Mouse (Mus musculus) testis, adult 2 months (tissue): Measurements from ENCODE around the gene Serinc3. TPM values are rescaled to one million over a fixed set of nuclear protein-coding genes. Genes with fewer than 3 reads are reported as not detected.

Experiments
- H3K27ac ChIP-seq: fragments of 200-500 bp; 2 replicates; pipeline ENCODE4 v1.5.1; 2012; ENCODE audit warnings: low read depth, low read length; ENCODE audit not compliant: control insufficient read depth, insufficient read depth
- H3K27me3 ChIP-seq: fragments of 200-500 bp; 2 replicates; pipeline ENCODE4 v1.6.1; 2012; ENCODE audit warnings: mild to moderate bottlenecking, low read length, moderate library complexity; ENCODE audit not compliant: control insufficient read depth, insufficient read depth
- H3K36me3 ChIP-seq: fragments of 200-500 bp; 2 replicates; pipeline ENCODE4 v1.6.1; 2012; ENCODE audit warnings: mild to moderate bottlenecking, low read length; ENCODE audit not compliant: control insufficient read depth, insufficient read depth
- H3K4me1 ChIP-seq: fragments of 200-500 bp; 2 replicates; pipeline ENCODE4 v1.6.1; 2012; ENCODE audit warnings: low read length; ENCODE audit not compliant: control insufficient read depth, insufficient read depth
- H3K4me3 ChIP-seq: fragments of 200-500 bp; 2 replicates; pipeline ENCODE4 v1.5.1; 2012; ENCODE audit warnings: low read depth, mild to moderate bottlenecking, low read length, moderate library complexity, mixed read lengths; ENCODE audit not compliant: control insufficient read depth
- CTCF ChIP-seq: fragments of 200-500 bp; IDR thresholded peaks from 2 replicates; pipeline ENCODE4 v1.5.1; 2012; ENCODE audit warnings: low read depth, mild to moderate bottlenecking, inconsistent platforms, low read length, moderate library complexity; ENCODE audit not compliant: control insufficient read depth, insufficient read depth, insufficient replicate concordance
- POLR2A ChIP-seq: fragments of 200-500 bp; IDR thresholded peaks from 2 replicates; pipeline ENCODE4 v1.6.1; 2012; ENCODE audit warnings: low read depth, mild to moderate bottlenecking, inconsistent platforms, low read length, moderate library complexity; ENCODE audit not compliant: control insufficient read depth
- polyA plus RNA-seq: library from polyadenylated mRNA; depleted of rRNA; stranded (reverse); fragments of >200 nt; gene quantifications from 2 replicates; pipeline ENCODE4 v1.2.3, GENCODE M21; 2012

Gene Serinc3
- polyA plus RNA-seq, 1 experiment = 270 TPM

DNA sequence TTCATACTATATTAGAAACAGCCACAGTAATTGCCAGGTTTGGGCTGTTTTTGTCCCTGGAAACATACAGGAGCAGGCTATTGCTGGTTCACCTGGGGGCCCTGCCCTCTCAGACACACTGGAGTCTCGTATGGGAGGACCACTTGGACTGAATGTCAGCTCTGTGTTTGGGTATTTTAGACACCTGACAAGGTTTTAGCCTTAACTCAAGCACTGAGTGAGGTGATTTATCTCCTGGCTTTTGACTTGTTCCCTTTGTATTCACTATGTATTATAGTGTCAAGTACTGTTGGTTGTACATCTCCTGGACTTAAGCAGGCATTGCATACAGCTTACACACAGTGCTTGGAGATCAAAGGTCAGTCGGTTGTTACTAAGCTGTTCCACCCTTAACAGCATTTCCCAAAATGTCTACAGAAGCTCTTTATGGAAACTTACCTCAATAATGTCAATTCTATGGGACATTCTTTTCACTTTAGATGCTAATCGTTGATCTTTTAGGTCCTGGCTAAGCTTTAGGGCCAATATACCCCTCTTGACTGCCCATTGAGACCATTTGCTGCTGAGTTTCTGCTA lies 28.2 kb downstream of the Serinc3 start:
- Histone ChIP-seq H3K36me3 (no peaks in the 10 kb centered on the region; the same call in 1 of the 2 replicates), H3K27me3 (no peaks in the 10 kb centered on the region)

DNA sequence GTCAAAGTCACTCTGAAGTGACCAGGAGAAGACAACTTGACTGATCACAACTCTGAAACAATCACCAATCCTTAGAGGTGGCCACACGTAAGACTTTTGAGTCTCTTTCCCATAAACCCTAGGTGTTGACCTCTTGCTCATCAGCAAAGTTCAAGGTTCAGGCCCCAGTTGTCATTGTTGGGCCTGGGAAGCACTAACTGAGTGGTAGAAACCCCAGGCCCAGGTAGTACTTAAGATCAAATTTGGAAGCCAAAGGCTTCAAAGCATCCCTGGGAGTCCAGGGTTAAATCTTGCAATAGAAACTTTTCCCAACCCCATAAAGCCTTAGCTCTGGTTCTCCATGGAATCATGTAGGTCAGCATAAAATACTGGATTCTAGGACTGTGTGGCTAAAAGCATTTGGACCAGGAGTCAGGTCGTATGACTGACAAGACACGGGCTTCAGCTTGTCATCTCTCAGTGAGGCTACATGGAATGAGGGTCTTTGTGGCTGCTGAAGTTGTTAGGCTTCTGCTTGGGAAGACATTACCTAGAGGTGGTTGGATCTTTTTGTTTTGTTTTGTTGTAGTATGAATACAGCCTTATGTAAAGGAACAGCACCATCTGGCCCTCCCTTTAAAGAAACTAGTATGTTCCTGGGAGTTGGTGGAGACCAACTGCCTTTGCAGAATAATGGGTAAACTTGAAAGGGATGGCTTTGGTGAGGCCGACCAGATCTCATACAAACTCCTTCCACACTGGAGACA lies 28.9 kb downstream of the Serinc3 start:
- Histone ChIP-seq H3K27me3 (no peaks in the 10 kb centered on the region), H3K36me3 (no peaks in the 10 kb centered on the region; the same call in 1 of the 2 replicates), H3K4me1 (no peaks in the 10 kb centered on the region), H3K4me3 (no peak overlapping the region), H3K27ac (no peak overlapping the region)
- TF ChIP-seq CTCF (no peak), POLR2A (no peak)

More for the DNA sequence above, 28.2 kb downstream of the Serinc3 start:
- no peaks in the 10 kb centered on the region for H3K4me1 ChIP-seq
- TF ChIP-seq CTCF = no peak
- TF ChIP-seq POLR2A = no peak
- H3K27ac ChIP-seq = no peak overlapping the region
- H3K4me3 ChIP-seq = no peak overlapping the region

DNA sequence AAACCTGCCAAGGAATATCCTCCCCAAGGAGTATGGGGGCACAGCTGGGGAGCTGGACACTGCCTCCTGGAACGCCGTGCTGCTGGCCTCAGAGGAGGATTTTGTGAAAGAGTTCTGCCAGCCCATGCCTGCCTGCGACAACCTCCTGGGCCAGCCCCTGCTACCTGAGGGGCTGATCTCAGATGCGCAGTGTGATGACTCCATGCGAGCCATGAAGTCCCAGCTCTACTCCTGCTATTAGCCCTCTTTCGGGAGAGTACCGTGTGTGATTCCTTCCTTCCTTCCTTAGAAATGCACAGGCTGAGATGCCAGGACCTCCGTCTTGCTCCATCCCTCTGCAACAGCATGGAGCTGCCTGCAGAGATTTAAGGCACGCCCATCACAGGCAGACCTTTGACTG lies 29.5 kb downstream of the Serinc3 start:
- Histone ChIP-seq H3K4me3 (no peak overlapping the region), H3K27me3 (no peaks in the 10 kb centered on the region), H3K4me1 (no peaks in the 10 kb centered on the region), H3K36me3 (no peaks in the 10 kb centered on the region; the same call in 1 of the 2 replicates), H3K27ac (no peak overlapping the region)
- TF ChIP-seq CTCF (no peak), POLR2A (no peak)

DNA sequence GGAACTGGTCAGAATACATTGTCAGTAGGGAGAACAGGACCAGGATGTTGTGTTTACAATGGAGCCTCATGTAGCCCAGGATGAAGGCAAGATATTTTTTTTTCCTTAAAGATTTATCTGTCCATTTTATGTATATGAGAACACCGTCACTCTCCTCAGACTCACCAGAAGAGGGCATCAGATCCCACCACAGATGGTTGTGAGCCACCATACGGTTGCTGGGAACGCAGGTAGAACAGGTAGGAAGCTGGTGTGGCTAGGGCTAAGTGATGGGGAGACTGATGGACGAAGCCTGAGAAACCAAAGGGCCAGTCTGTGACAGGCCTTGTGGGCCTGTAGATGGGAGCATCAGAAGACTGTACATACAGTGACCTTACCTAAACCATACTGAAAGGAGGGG lies 30.9 kb downstream of the Serinc3 start:
- no peaks in the 10 kb centered on the region; the same call in 1 of the 2 replicates for H3K36me3 ChIP-seq
- H3K4me3 ChIP-seq = no peak overlapping the region
- H3K27ac ChIP-seq = no peak overlapping the region
- H3K27me3 ChIP-seq = no peaks in the 10 kb centered on the region
- no peaks in the 10 kb centered on the region for H3K4me1 ChIP-seq
- TF ChIP-seq POLR2A (no peak), CTCF (no peak)

DNA sequence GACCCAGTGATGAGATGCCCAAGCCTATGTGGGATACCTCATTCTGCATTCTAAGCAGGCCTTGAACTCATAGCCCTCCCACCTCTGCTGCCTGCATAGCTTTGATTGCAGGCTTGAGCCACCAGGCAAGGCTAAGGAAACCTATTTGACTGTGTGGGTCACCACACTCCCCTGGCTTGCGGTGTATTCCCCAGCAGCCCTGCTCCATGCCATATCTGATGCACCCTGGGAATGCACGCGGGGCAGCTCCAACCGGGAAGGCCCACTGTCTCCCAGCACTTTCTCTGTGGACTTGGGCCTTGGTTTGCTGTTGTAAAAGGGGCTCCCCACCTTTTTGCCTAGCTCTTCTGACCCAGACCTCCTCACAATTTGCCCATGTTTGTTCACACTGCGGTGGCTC lies 31.7 kb downstream of the Serinc3 start:
- H3K4me3 ChIP-seq = no peak overlapping the region
- TF ChIP-seq CTCF = no peak
- no peak overlapping the region for H3K27ac ChIP-seq
- no peaks in the 10 kb centered on the region for H3K4me1 ChIP-seq
- H3K27me3 ChIP-seq = no peaks in the 10 kb centered on the region
- H3K36me3 ChIP-seq = no peaks in the 10 kb centered on the region; the same call in 1 of the 2 replicates

DNA sequence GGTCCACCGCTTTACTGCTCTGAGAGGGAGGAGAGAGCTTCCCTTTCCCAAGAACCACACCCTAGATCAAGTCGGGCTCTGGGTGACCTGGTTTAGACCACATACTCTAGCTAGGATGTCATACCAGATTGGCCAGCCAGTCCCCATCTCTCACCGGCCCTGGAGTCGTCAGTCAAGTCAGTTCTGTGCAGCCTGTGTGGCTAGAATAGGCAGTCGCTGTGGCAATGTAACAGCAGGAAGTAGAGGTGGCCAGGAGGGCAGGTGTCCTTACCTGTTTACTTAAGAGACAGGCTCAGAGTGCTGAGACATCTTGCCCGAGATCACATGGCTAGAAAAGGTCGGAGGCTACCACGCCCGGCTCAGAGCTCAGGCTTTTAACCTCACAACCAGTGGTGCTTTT lies 33.8 kb downstream of the Serinc3 start:
- no peaks in the 10 kb centered on the region for H3K27me3 ChIP-seq

DNA sequence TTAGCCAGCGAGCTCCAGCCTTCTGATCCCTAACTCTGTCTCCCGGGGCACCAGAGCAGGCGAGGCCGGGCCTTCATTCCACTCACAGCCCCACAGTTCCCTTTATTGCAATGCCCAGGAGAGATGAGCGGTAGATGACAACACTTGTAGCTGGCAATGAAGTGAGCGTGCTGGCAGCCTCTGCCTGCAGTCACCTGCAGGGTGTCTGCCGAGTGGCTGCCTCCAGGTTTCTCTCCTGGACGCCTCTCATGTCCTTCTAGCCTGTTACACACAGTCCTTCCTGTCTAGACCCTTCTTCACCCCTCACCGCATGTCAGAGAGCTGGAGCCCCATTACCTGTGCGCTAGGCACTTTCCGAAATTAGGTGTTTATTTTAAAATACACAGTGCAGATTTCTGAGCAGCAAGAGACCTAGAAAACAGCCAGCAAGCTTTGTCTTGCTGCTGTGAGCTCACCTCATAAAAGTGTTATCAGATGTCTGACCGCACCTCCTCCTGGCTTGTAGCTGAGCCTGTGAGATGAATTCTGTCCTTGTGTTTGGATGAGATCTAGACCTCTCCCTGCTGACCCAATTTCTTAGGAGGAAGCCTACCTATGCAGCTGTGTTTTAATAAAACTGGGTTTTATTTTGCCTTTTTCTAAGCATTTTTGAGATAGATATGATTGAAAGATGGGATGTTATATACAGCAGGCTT lies 35.5 kb downstream of the Serinc3 start:
- Histone ChIP-seq H3K27me3 (no peaks in the 10 kb centered on the region), H3K27ac (no peak overlapping the region), H3K4me3 (no peak overlapping the region), H3K36me3 (no peaks in the 10 kb centered on the region), H3K4me1 (no peaks in the 10 kb centered on the region)
- no peak for TF ChIP-seq CTCF
- no peak for TF ChIP-seq POLR2A

More for the DNA sequence above, 33.8 kb downstream of the Serinc3 start:
- no peaks in the 10 kb centered on the region for H3K4me1 ChIP-seq
- H3K4me3 ChIP-seq = no peak overlapping the region
- no peaks in the 10 kb centered on the region for H3K36me3 ChIP-seq
- no peak overlapping the region for H3K27ac ChIP-seq
- TF ChIP-seq CTCF (no peak), POLR2A (no peak)
